Mouse (Mus musculus): ENCODE measurements around the gene Slc16a8. TPM values are rescaled to one million over a fixed set of nuclear protein-coding genes. Genes with fewer than 3 reads are reported as not detected.
A peak's percentile ranks its signal among the peaks of the same experiment; 100 is the strongest.

Slc16a8 gene
- polyA plus RNA-seq, 1 experiment from 2014 or later: 0.15 TPM

- 69% methylated on average over 7 of the region's 7 CpGs for WGBS
- Histone ChIP-seq H3K4me1 (ENCODE audit: control insufficient read depth, insufficient read depth, low read length) (peaks cover 7% of the 10 kb centered on the region; the same call in 1 of the 2 replicates), H3K4me3 (replicated peaks; ENCODE audit: low read length) (no peak overlapping the region), H3K9me3 (replicated peaks; ENCODE audit: control insufficient read depth, low read length) (no peaks in the 10 kb centered on the region), H3K36me3 (ENCODE audit: control insufficient read depth, insufficient read depth, low read length) (no peaks in the 10 kb centered on the region), H3K27ac (ENCODE audit: low read length) (no peak overlapping the region), H3K9ac (ENCODE audit: low read length) (no peak overlapping the region), H3K27me3 (ENCODE audit: control insufficient read depth, insufficient read depth, low read length) (no peaks in the 10 kb centered on the region), H3K4me2 (ENCODE audit: low read depth, low read length) (no peak overlapping the region)
- ATAC-seq (ENCODE audit: insufficient read depth, low FRiP score): no peak
These were observed 31.6 kb upstream of the Slc16a8 start for GRCm38 (mm10) chr15:79286141-79286540.

GRCm38 (mm10) chr15:79285399-79285798 lies 30.8 kb upstream of the Slc16a8 start, which contains the start of gene Baiap2l2:
Baiap2l2 (minus strand) TSS chr15:79285537.
- Histone ChIP-seq H3K36me3 (ENCODE audit: control insufficient read depth, insufficient read depth, low read length) (no peaks in the 10 kb centered on the region), H3K27me3 (ENCODE audit: control insufficient read depth, insufficient read depth, low read length) (no peaks in the 10 kb centered on the region), H3K9ac (ENCODE audit: low read length) (peak within 1 kb of the TSS; percentile 37; the same call in 1 of the 2 replicates), H3K4me2 (ENCODE audit: low read depth, low read length) (peak within 1 kb of the TSS; percentile 30), H3K9me3 (replicated peaks; ENCODE audit: control insufficient read depth, low read length) (no peaks in the 10 kb centered on the region), H3K4me3 (replicated peaks; ENCODE audit: low read length) (peak within 1 kb of the TSS; percentile 26), H3K27ac (ENCODE audit: low read length) (peak within 1 kb of the TSS; percentile 46; the same call in 1 of the 2 replicates), H3K4me1 (ENCODE audit: control insufficient read depth, insufficient read depth, low read length) (peaks cover 13% of the 10 kb centered on the region; the same call in 1 of the 2 replicates)
- ATAC-seq (ENCODE audit: insufficient read depth, low FRiP score): peak; percentile 65
- WGBS: 49% methylated on average over 10 of the region's 10 CpGs

DNA sequence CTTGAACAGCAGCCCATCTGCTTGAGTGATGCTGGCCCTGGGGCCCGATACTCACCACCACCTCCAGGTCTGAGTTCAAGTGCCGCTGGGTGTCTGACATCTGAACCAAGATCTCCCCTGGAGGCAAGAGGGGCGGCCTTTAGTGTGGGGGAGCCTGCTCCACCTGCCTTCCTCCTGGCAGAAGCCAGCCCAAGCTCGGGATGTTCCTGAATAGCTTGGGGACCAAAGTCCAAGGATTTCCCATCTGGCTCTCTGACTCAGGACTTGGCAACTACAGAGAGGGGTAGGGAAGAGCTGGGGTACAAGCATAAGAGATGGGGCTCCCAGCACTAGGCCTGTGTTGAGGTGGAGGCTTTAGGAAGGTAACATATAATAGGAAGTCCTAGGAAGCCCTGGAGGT lies 28.8 kb upstream of the Slc16a8 start:
- no peak overlapping the region for H3K4me2 ChIP-seq (ENCODE audit: low read depth, low read length)
- H3K4me3 ChIP-seq (replicated peaks; ENCODE audit: low read length): no peak overlapping the region
- H3K27me3 ChIP-seq (ENCODE audit: control insufficient read depth, insufficient read depth, low read length): no peaks in the 10 kb centered on the region
- H3K36me3 ChIP-seq (ENCODE audit: control insufficient read depth, insufficient read depth, low read length): no peaks in the 10 kb centered on the region
- WGBS: 82% methylated on average over 4 of the region's 4 CpGs
- H3K27ac ChIP-seq (ENCODE audit: low read length): 0 out of 2 replicates have a peak overlapping the region, but pooled peaks have one; percentile 82
- no peak overlapping the region for H3K9ac ChIP-seq (ENCODE audit: low read length)
- no peaks in the 10 kb centered on the region for H3K9me3 ChIP-seq (replicated peaks; ENCODE audit: control insufficient read depth, low read length)
- peaks cover 13% of the 10 kb centered on the region; the same call in 1 of the 2 replicates for H3K4me1 ChIP-seq (ENCODE audit: control insufficient read depth, insufficient read depth, low read length)
- no peak for ATAC-seq (ENCODE audit: insufficient read depth, low FRiP score)

DNA sequence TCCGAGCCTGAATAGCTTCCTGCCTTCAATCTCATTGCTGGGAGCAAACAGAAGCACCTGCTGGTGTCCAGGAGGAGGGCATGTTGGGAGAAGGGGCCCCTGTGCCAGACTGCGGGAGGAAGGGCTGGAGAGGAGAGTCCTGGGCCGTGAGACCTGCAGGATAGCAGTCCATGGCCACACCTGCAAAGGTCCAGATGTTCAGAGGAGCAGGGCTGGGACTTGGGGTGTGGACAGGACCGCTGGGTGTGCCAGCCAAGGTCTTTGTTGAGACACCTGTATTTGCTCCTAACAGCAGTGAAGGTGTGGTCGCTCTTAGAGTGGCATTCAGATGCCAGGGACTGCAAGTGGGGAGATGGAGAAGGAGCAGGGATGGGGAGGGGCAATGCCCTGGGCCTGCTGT lies 27.9 kb upstream of the Slc16a8 start:
- WGBS: 56% methylated on average over 5 of the region's 5 CpGs

DNA sequence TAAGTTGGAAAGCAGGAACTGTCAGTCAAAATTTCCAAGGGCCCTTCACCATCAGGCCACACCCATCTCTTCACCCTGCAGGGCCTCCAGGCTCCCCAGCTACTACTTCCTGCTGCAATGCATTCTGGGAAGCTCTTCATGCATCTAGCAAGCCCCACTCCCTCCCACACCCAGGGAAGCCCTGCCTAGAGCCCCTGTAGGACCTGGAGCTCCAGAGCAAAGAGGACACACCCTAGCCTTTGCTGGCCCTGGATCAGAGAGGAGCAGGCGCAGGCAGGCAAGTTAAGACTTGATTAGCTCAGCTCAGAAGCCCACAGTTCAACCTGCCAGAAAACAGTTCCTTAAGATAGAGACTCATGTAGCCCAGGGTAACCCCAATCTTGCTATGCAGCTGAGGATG lies 26.8 kb upstream of the Slc16a8 start:
- no peak overlapping the region for H3K4me3 ChIP-seq (replicated peaks; ENCODE audit: low read length)
- WGBS: 36% methylated on average over 1 of the region's 1 CpGs
- no peaks in the 10 kb centered on the region for H3K36me3 ChIP-seq (ENCODE audit: control insufficient read depth, insufficient read depth, low read length)
- ATAC-seq (ENCODE audit: insufficient read depth, low FRiP score): peak; percentile 81
- no peak overlapping the region for H3K9ac ChIP-seq (ENCODE audit: low read length)
- no peaks in the 10 kb centered on the region for H3K9me3 ChIP-seq (replicated peaks; ENCODE audit: control insufficient read depth, low read length)
- H3K27me3 ChIP-seq (ENCODE audit: control insufficient read depth, insufficient read depth, low read length): no peaks in the 10 kb centered on the region
- H3K4me1 ChIP-seq (ENCODE audit: control insufficient read depth, insufficient read depth, low read length): peaks cover 13% of the 10 kb centered on the region; the same call in 1 of the 2 replicates
- H3K4me2 ChIP-seq (ENCODE audit: low read depth, low read length): no peak overlapping the region
- peak overlapping the region; percentile 82 for H3K27ac ChIP-seq (ENCODE audit: low read length)

More for the DNA sequence above, 27.9 kb upstream of the Slc16a8 start:
- H3K9ac ChIP-seq (ENCODE audit: low read length): no peak overlapping the region
- H3K4me3 ChIP-seq (replicated peaks; ENCODE audit: low read length): no peak overlapping the region
- peaks cover 13% of the 10 kb centered on the region; the same call in 1 of the 2 replicates for H3K4me1 ChIP-seq (ENCODE audit: control insufficient read depth, insufficient read depth, low read length)
- no peaks in the 10 kb centered on the region for H3K9me3 ChIP-seq (replicated peaks; ENCODE audit: control insufficient read depth, low read length)
- H3K4me2 ChIP-seq (ENCODE audit: low read depth, low read length): no peak overlapping the region
- peak; percentile 33; the same call in 1 of the 2 replicates for ATAC-seq (ENCODE audit: insufficient read depth, low FRiP score)
- H3K27me3 ChIP-seq (ENCODE audit: control insufficient read depth, insufficient read depth, low read length): no peaks in the 10 kb centered on the region
- no peaks in the 10 kb centered on the region for H3K36me3 ChIP-seq (ENCODE audit: control insufficient read depth, insufficient read depth, low read length)
- H3K27ac ChIP-seq (ENCODE audit: low read length): peak overlapping the region; percentile 82

DNA sequence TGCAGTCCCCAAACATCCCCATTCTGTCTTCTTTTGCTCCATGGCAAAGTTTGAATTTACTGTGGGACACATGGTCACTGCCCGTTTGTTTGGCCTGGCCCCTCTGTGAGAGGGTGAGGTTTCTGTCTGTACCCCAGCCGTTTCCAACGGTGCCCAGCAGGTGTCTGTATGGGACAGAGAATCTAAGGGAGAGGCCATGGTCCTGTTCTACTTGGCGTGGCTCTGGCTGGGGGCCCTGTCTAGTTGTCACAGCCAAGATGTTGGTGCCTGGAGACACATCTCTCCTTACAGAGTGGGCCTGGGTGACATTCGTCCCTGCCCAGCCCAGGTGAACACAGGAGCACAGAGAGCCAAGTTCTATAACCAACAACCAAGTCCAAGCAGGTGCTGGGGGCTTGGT lies 26.3 kb upstream of the Slc16a8 start:
- Histone ChIP-seq H3K4me3 (replicated peaks; ENCODE audit: low read length) (no peak overlapping the region), H3K9ac (ENCODE audit: low read length) (0 out of 2 replicates have a peak overlapping the region, but pooled peaks have one; percentile 10), H3K27me3 (ENCODE audit: control insufficient read depth, insufficient read depth, low read length) (no peaks in the 10 kb centered on the region), H3K4me2 (ENCODE audit: low read depth, low read length) (no peak overlapping the region), H3K9me3 (replicated peaks; ENCODE audit: control insufficient read depth, low read length) (no peaks in the 10 kb centered on the region), H3K4me1 (ENCODE audit: control insufficient read depth, insufficient read depth, low read length) (peaks cover 13% of the 10 kb centered on the region; the same call in 1 of the 2 replicates), H3K27ac (ENCODE audit: low read length) (peak overlapping the region; percentile 82), H3K36me3 (ENCODE audit: control insufficient read depth, insufficient read depth, low read length) (no peaks in the 10 kb centered on the region)
- no peak for ATAC-seq (ENCODE audit: insufficient read depth, low FRiP score)
- WGBS: 51% methylated on average over 5 of the region's 5 CpGs

- H3K9me3 ChIP-seq (replicated peaks; ENCODE audit: control insufficient read depth, low read length): no peaks in the 10 kb centered on the region
- peaks cover 13% of the 10 kb centered on the region; the same call in 1 of the 2 replicates for H3K4me1 ChIP-seq (ENCODE audit: control insufficient read depth, insufficient read depth, low read length)
- 22% methylated on average over 6 of the region's 6 CpGs for WGBS
- H3K4me2 ChIP-seq (ENCODE audit: low read depth, low read length): no peak overlapping the region
- no peaks in the 10 kb centered on the region for H3K27me3 ChIP-seq (ENCODE audit: control insufficient read depth, insufficient read depth, low read length)
- H3K27ac ChIP-seq (ENCODE audit: low read length): no peak overlapping the region
- H3K36me3 ChIP-seq (ENCODE audit: control insufficient read depth, insufficient read depth, low read length): no peaks in the 10 kb centered on the region
- H3K9ac ChIP-seq (ENCODE audit: low read length): no peak overlapping the region
- ATAC-seq (ENCODE audit: insufficient read depth, low FRiP score): no peak
- H3K4me3 ChIP-seq (replicated peaks; ENCODE audit: low read length): no peak overlapping the region
These were observed 25.6 kb upstream of the Slc16a8 start for GRCm38 (mm10) chr15:79280209-79280608.

DNA sequence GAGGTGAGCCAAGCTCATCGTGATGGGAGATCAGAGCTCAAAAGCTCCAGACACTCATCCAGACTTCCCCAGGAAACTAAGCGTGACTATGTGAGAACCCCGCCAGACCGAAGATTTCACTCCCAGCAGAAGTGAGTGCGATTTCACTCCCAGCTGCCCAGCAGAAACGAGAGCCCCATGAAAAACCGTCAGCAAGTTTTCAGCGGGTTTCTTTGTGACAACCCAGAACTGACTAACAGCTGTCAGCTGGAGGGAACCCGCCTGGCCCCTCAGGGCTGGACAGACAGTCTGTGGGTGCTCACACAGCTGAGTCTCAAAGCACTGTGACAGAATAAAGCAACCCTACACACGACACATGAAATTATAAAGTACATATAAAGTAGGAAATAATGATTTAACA lies 23.2 kb upstream of the Slc16a8 start:
- Histone ChIP-seq H3K27me3 (ENCODE audit: control insufficient read depth, insufficient read depth, low read length) (no peaks in the 10 kb centered on the region), H3K27ac (ENCODE audit: low read length) (no peak overlapping the region), H3K9ac (ENCODE audit: low read length) (no peak overlapping the region), H3K36me3 (ENCODE audit: control insufficient read depth, insufficient read depth, low read length) (no peaks in the 10 kb centered on the region), H3K4me1 (ENCODE audit: control insufficient read depth, insufficient read depth, low read length) (peaks cover 13% of the 10 kb centered on the region; the same call in 1 of the 2 replicates), H3K4me3 (replicated peaks; ENCODE audit: low read length) (no peak overlapping the region), H3K9me3 (replicated peaks; ENCODE audit: control insufficient read depth, low read length) (no peaks in the 10 kb centered on the region), H3K4me2 (ENCODE audit: low read depth, low read length) (no peak overlapping the region)
- 61% methylated on average over 10 of the region's 10 CpGs for WGBS
- ATAC-seq (ENCODE audit: insufficient read depth, low FRiP score): no peak

- no peak for ATAC-seq (ENCODE audit: insufficient read depth, low FRiP score)
- Histone ChIP-seq H3K9ac (ENCODE audit: low read length) (no peak overlapping the region), H3K9me3 (replicated peaks; ENCODE audit: control insufficient read depth, low read length) (no peaks in the 10 kb centered on the region), H3K27me3 (ENCODE audit: control insufficient read depth, insufficient read depth, low read length) (no peaks in the 10 kb centered on the region), H3K4me2 (ENCODE audit: low read depth, low read length) (no peak overlapping the region), H3K36me3 (ENCODE audit: control insufficient read depth, insufficient read depth, low read length) (no peaks in the 10 kb centered on the region), H3K27ac (ENCODE audit: low read length) (no peak overlapping the region), H3K4me3 (replicated peaks; ENCODE audit: low read length) (no peak overlapping the region), H3K4me1 (ENCODE audit: control insufficient read depth, insufficient read depth, low read length) (peaks cover 12% of the 10 kb centered on the region)
- 62% methylated on average over 10 of the region's 10 CpGs for WGBS
These were observed 18.5 kb upstream of the Slc16a8 start for GRCm38 (mm10) chr15:79273020-79273419.

Measured in stomach, embryonic 16.5 days (tissue).